Mouse (Mus musculus): ENCODE measurements around the gene Erc2.

- TF ChIP-seq CTCF (IDR thresholded peaks at IDR 0.05; ENCODE audit: low read depth) (no peak), EP300 (IDR thresholded peaks at IDR 0.05; ENCODE audit: low read depth) (no peak)
Measured at GRCm38 (mm10) chr14:28475012-28475411, 852.8 kb downstream of the Erc2 start.
